Mouse (Mus musculus): ENCODE data around the gene Capn12.
A peak's percentile ranks its signal among the peaks of the same experiment; 100 is the strongest.

- TF ChIP-seq CTCF (IDR thresholded peaks at IDR 0.05), result no peak
- TF ChIP-seq POLR2A (IDR thresholded peaks at IDR 0.05; ENCODE audit: insufficient read depth, low read depth, low read length), result no peak
- 0 out of 2 replicates have a peak, but pooled peaks have one; percentile 3 for TF ChIP-seq EP300 (IDR thresholded peaks at IDR 0.05; ENCODE audit: insufficient read depth, low read depth, low read length)
Measured at GRCm38 (mm10) chr7:28932421-28933041, 51.3 kb downstream of the Capn12 start.
